Mouse (Mus musculus) embryonic fibroblast, embryonic 13.5 days (primary cell): ENCODE measurements around the gene Pth1r.

Source experiments
- CTCF ChIP-seq: IDR thresholded peaks from 2 replicates; pipeline ENCODE4 v1.5.1; 2011; ENCODE audit warnings: mild to moderate bottlenecking, control low read depth, low read length, moderate library complexity, borderline replicate concordance; ENCODE audit not compliant: insufficient read depth
- POLR2A ChIP-seq: IDR thresholded peaks from 2 replicates; pipeline ENCODE4 v1.6.1; 2011; ENCODE audit warnings: low read depth, mild to moderate bottlenecking, control low read depth, low read length, moderate library complexity

- TF ChIP-seq CTCF (peak; percentile 72), POLR2A (no peak)
These were observed 12.3 kb upstream of the Pth1r start for GRCm38 (mm10) chr9:110759265-110759664.
